In the genomic region with DNA sequence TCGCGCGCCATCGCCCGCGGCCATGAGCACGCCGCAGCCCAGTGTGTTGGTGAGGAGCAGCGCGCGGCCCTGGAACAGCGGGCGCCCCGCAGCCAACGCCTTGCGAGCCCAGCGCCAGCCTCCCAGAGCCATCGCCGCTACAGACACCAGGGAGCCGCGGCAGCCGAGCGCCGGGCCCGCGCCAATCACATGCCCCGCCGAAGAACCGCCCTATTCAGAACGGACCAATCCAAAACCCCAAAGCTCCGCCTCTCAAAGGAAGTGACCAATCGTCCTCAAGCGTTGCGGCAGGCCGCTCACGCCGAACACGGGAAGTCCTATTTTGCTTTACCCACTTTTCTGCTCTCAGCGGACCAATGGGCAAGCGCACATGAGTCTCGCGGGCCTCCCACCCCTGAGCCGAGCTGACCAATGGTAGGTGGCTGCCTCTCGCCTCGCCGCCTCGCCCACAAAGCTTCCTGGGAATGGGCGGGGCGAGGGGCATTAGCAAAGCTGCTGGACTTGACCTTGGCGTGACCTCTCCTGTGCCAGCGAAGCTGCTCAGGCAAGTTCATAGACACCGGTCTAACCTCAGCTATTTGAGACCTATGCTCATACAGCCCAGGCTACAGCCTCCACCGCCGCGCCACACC, we compare ENCODE assay signal across 8 mouse cellular contexts. TPM values are rescaled to one million over a fixed set of nuclear protein-coding genes. Genes with fewer than 3 reads are reported as not detected.
A peak's percentile ranks its signal among the peaks of the same experiment; 100 is the strongest.
DNase-seq lines count a peak whose midpoint lies in the region; ATAC-seq and TF ChIP-seq lines count a peak whose summit lies in the region.

A gene (minus strand): TSS at position 172 of the 632 bp plus-strand sequence.

- peak; percentile 82 for ATAC-seq in frontal cortex, adult (ENCODE audit: low TSS enrichment)
- peak; percentile 95 for ATAC-seq in lung, postnatal 0 days

- H3K27me3 ChIP-seq in hindbrain, embryonic 10.5 days (ENCODE audit: insufficient read depth, poor library complexity, severe bottlenecking): peaks cover 12% of the 10 kb centered on the region
- no peaks in the 10 kb centered on the region for H3K27me3 ChIP-seq in lung, postnatal 0 days (replicated peaks; ENCODE audit: insufficient read depth, low read length)

- TF ChIP-seq EP300 in lung, postnatal 0 days (IDR thresholded peaks at IDR 0.05): peak; percentile 55; the same call in 1 of the 2 replicates

- H3K9ac ChIP-seq in lung, postnatal 0 days (replicated peaks; ENCODE audit: low read depth): peak within 1 kb of the TSS; percentile 79

- TF ChIP-seq CTCF in lung, postnatal 0 days (IDR thresholded peaks at IDR 0.05): no peak

- H3K9me3 ChIP-seq in hindbrain, embryonic 10.5 days: no peaks in the 10 kb centered on the region
- no peaks in the 10 kb centered on the region for H3K9me3 ChIP-seq in lung, postnatal 0 days (ENCODE audit: low read length)

- peak within 1 kb of the TSS; percentile 81 for H3K4me3 ChIP-seq in hindbrain, embryonic 10.5 days
- peak within 1 kb of the TSS; percentile 55 for H3K4me3 ChIP-seq in lung, postnatal 0 days (ENCODE audit: low read depth, low read length)

- DNase-seq in MN1 (ENCODE audit: low spot score): peak; percentile 100
- peak; percentile 98 for DNase-seq in cerebellum, adult 9-10 months
- peak; percentile 98 for DNase-seq in hindbrain, embryonic 10.5 days (ENCODE audit: low spot score)
- DNase-seq in layer of hippocampus, adult 9-11 months: peak; percentile 98
- peak; percentile 100 for DNase-seq in lung, postnatal 0 days (ENCODE audit: low spot score)
- DNase-seq in ovary, postnatal 14 days (ENCODE audit: low spot score): peak; percentile 87
- peak; percentile 95 for DNase-seq in thymus, postnatal 14 days

- H3K4me2 ChIP-seq in lung, postnatal 0 days (replicated peaks; ENCODE audit: low read depth, low read length): peak within 1 kb of the TSS; percentile 99

- peaks cover 36% of the 10 kb centered on the region for H3K36me3 ChIP-seq in hindbrain, embryonic 10.5 days
- peaks cover 8% of the 10 kb centered on the region; the same call in 1 of the 2 replicates for H3K36me3 ChIP-seq in lung, postnatal 0 days (ENCODE audit: insufficient read depth, low read length)

- peak within 1 kb of the TSS; percentile 86 for H3K27ac ChIP-seq in hindbrain, embryonic 10.5 days
- peak within 1 kb of the TSS; percentile 87 for H3K27ac ChIP-seq in lung, postnatal 0 days (ENCODE audit: low read length)

- under 1% methylated on average over 55 of the region's 55 CpGs for WGBS in hindbrain, embryonic 10.5 days
- under 1% methylated on average over 51 of the region's 55 CpGs for WGBS in lung, postnatal 0 days

- H3K4me1 ChIP-seq in hindbrain, embryonic 10.5 days (replicated peaks): peaks cover 56% of the 10 kb centered on the region
- H3K4me1 ChIP-seq in lung, postnatal 0 days (ENCODE audit: insufficient read depth, low read depth, low read length): peaks cover 12% of the 10 kb centered on the region; the same call in 1 of the 2 replicates

RNA-seq across cellular contexts. Expression of the gene that starts here (rescaled TPM):
- 35.0 and 40.6 TPM in 2 replicates for polyA plus RNA-seq in hindbrain, embryonic 10.5 days (2016; fragmentation: Nextera tagmentation; extraction: Ambion mirVana)
- polyA plus RNA-seq in lung, postnatal 0 days (2015; fragmentation: Nextera tagmentation; extraction: Ambion mirVana): 57.4 and 88.8 TPM in 2 replicates

Comparison
In these comparisons a context has a peak if more than half of its experiments do, and no peak if none do; other contexts are left out.
1. Peak in every context shown above with its lines: DNase-seq, ATAC-seq, H3K4me3 ChIP-seq and H3K27ac ChIP-seq.